Mouse (Mus musculus) G1E-ER4 (cell line): ENCODE data around the gene Tmem164. TPM values are rescaled to one million over a fixed set of nuclear protein-coding genes. Genes with fewer than 3 reads are reported as not detected.

Source experiments
- GATA1 ChIP-seq: IDR thresholded peaks from one replicate; pipeline ENCODE4 v1.8.0; 2012; ENCODE audit warnings: low read length, inconsistent platforms
- polyA plus RNA-seq: library from polyadenylated mRNA; stranded (reverse); fragments of >175 nt; gene quantifications from 2 replicates; pipeline ENCODE4 v1.2.3, GENCODE M21; 2012

Tmem164 gene
- polyA plus RNA-seq, 1 experiment, result 42.1 TPM

- no peak for TF ChIP-seq GATA1
These were observed 94.9 kb downstream of the Tmem164 start for GRCm38 (mm10) chrX:142776131-142776530.

DNA sequence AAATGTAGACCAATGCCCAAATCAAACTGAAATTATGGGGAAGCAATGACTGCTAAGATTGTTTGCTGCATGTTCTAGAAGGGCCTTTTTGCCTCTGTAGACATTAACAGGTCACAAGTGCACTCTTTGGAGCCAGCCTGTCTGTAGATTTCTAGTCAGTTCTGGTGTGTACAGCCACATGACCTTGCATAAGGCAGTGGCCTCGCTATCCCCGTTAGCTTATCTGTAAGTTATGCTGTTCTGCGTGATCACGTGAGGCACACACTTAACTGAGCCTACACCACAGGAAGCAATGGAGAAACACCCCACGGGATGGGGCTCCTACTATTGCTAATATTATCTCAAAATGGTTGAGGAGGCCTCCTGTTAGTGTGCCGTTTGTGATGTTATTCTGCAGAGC, 97.4 kb downstream of the Tmem164 start:
- peak; percentile 32 for TF ChIP-seq GATA1

DNA sequence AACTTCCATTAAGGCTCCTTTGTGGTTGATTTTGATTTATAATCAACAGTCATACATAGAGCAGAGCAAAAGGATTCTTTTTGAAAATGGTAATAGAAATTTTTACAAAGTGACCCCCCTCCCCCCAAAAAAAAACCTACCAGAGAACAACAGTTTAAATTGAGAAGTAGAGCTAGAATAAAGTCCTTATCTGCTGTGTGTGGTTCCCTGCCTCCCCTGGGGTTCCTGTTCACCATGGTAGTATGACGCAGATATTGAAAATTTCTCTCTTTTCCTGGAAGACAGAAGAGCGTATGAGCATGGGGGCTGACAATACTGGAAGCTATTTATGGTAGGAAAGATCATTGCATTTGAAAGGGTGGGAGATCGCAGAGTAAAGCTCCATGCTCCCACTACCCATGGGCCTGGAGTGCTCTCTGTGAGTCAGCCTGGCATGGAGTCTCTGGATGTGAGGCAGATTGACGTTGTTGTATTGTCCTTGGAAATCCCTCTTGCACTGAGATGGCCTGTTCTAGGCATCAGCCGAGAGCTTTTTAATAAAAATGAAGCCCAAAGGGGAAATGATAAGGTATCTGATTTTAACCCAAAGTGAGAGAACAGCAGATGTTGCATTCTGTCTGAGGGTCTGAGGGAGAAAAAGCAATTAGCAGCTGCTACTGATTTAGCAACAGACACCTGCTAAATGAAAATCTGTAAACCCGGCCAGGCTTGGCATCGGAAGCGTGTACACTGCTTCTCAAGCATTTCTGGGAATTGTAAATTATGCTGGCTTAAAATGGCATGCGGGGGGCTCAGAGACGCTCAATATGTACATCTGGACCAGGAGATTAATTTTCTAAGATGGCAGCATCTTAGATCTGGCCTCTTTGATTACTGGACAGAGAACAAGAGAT, 105.2 kb downstream of the Tmem164 start:
- no peak for TF ChIP-seq GATA1

GRCm38 (mm10) chrX:142792185-142792584, 111.0 kb downstream of the Tmem164 start:
- TF ChIP-seq GATA1, result no peak

DNA sequence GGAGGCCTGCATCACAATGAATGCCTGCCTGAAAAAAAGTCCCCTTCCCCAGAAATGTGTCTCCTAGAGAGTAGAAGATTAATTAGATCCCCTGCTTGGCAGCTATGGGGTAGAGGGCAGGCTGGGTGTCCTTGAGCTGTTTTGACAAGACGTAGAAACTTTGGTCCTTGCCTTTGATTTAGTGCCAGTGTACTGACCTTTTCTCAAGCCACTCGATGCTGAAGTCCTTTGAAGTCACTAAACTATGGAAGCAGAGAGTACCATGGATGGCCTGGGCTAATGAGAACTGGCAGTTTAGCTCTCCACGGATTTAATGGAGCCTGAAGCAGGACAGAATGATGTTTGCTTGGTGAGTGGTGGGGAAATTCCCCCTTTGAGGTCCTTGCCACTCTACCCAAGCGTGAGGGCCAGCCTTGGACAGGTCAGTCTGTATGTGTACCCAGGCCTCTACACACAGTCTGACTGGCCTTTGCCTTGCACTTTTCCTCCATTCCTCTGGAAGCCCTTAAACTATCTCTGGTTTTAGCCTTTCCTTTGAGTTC, 112.9 kb downstream of the Tmem164 start:
- TF ChIP-seq GATA1, result no peak

DNA sequence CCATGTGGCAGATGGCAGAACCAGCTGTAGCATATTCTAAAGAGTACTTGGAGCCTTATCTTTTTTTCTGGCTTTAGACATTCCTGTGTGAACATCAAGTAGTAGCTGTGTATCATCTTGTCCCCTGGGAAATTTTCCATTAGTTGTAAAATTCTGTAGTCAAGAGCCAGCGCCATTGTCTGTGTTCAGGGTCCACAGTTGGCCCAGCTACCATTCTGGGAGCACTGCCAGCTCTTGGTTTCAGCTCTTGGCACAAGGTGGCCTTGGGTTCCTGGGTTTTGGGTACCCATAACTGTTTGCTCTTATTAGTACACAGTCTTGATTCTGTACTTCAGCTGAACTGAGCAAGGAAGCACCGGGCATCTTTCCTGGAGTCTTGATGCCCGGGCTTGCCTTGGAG, 123.4 kb downstream of the Tmem164 start:
- no peak for TF ChIP-seq GATA1

DNA sequence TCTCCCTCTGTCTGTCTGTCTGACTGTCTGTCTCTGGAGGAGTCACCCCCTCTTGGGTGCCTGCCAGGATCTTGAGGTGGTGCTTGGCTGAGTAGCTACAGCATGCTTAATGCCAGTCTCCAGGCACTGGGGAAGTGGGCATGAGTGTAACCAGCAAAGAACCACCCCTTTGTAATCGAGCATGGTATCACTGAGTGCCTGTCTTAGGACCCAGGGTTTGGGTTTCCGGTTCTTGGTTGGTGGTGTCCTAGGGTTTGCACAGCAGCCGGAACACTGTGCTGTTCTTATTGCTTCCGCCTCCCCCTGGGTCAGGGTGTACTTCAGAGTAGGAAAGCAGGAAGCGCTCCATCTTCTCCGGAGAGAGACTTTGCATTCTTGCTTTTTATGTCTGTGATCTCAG, 124.9 kb downstream of the Tmem164 start:
- TF ChIP-seq GATA1, result no peak

DNA sequence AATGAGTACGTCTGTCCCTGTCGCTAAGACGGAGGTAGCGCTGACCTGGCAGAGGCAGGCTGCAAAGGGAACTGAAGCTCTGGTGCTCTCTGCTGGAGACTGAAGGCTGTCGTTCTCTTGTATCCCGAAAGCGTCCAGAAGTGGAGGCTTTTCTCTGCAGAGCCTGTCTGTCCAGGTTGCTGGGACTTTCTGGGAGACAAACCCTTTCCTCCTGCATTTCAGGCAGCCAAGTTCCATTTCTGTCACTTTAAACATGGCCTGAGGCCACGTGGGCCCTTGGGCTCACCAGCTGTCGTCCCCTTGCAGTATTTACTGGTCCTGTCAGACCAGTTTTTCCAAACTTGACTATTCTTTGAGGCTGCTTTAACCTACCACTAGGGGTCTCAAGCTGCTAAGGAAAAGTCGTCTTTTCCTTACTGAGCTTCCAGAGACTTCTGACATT, 125.4 kb downstream of the Tmem164 start:
- no peak for TF ChIP-seq GATA1

DNA sequence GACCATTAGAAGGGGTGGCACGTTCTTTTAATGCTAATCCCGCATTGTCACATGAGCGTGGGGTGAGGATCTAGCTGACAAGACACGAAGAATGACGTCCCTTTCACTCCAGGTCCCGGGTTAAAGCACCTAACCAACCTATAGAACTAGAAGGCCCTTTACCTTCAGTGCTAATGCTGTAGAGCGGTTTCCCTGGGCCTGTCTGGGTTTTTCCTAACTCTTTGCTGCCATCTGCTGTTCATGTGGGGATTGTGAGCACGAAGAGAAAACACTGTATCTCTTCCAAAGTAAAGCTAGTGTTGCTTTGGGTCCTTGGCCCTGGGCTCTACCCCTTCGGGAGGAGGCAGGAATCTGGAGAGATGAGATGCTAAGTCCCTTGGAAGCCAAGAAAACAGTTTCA, 127.2 kb downstream of the Tmem164 start:
- TF ChIP-seq GATA1, result no peak

GRCm38 (mm10) chrX:142813146-142813545, 131.9 kb downstream of the Tmem164 start:
- no peak for TF ChIP-seq GATA1

DNA sequence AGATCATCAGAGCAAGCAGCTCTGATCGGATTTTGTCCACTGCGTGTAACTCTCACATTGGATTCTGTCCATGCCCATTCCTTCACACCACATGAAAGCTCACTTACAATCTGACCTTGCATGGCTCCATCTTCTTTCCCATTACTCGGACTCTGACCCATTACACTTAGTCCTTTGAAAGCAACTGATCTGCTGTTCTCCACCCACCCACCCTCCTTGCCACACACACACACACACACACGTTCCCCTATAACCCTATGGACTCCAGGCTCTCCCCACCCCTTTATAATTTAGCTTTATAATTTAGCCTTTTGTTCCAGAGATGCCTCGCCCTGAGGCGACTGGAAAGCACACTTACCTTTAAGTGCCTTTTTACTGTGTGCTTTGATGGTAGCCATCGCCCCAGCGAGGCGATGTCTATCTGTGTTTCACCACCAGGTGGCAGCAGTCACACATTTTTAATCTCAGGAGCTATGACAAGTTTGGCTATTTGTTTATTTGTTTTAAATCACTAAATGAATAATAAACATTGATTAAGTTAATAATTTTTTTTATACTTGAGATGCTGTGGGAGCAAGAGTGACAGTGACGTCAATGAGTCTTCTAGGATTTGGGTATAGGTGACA, 137.0 kb downstream of the Tmem164 start:
- TF ChIP-seq GATA1, result no peak

DNA sequence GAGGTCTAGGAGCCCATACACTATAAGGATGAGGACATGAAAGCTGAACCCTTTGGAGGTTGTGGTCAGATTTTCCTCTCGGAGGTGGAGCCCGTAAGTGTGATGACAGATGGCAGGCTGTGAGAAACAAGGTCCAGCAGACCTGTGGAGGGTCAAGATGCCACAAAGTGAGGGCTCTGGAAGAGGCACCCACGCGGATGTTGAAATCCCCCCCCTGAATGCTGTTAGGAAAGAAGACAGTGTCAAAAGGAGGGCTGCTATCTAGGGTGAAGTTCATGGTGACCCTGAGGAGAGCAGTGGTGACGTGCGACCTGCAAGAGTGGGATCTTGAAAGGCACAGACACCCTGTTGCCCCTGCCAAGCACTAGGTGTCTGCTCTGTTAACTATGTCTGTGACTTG, 140.0 kb downstream of the Tmem164 start:
- TF ChIP-seq GATA1, result no peak

DNA sequence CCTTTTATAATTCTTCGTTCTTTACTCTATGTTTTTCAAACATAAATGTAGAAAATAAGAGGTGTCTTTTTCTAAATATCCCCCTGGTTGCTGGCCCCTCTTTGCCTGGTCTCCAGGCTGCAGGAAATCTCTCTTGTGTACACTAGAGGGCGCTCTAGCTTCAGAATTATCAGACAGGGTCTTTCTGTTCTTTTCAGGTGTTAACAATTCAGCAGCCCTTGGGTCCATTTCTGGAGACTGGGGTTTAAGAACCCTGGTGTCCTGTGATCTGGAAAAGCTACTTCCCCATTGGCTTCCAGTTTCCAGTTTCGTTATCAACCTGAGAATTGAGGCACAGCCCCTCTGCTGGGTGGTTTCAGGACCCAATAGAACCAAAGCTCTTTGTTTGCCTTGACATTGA, 140.6 kb downstream of the Tmem164 start:
- no peak for TF ChIP-seq GATA1

- no peak for TF ChIP-seq GATA1
These were observed 144.1 kb downstream of the Tmem164 start for GRCm38 (mm10) chrX:142825309-142825708.

DNA sequence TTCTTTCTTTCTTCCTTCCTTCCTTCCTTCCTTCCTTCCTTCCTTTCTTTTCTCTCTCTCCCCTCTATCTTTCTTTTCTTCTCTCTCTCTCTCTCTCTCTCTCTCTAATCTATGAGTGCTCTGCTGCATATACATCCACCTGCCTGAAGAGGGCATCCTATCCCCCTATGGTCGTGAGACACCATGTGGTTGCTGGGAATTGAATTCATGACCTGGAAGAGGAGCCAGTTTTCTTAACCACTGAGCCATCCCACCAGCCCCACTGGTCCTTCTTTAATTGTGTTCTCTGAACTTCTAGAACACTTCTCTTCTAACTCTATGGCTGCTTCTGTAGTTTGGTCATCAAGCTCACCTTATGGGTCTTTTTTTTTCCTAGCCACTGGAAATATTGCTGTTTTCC, 146.4 kb downstream of the Tmem164 start:
- TF ChIP-seq GATA1, result no peak

- TF ChIP-seq GATA1, result no peak
These were observed 147.1 kb downstream of the Tmem164 start for GRCm38 (mm10) chrX:142828184-142828908.
